Mouse (Mus musculus): ENCODE results near the gene Arpc1b. TPM values are rescaled to one million over a fixed set of nuclear protein-coding genes. Genes with fewer than 3 reads are reported as not detected.
"Not testable (repeated sequence)": the region's sequence is repeated elsewhere in the genome, so short reads cannot be mapped to it uniquely, and the experiment has no call there.

The Arpc1b gene
- total RNA-seq, 1 experiment from 2014 or later: 205 TPM

DNA sequence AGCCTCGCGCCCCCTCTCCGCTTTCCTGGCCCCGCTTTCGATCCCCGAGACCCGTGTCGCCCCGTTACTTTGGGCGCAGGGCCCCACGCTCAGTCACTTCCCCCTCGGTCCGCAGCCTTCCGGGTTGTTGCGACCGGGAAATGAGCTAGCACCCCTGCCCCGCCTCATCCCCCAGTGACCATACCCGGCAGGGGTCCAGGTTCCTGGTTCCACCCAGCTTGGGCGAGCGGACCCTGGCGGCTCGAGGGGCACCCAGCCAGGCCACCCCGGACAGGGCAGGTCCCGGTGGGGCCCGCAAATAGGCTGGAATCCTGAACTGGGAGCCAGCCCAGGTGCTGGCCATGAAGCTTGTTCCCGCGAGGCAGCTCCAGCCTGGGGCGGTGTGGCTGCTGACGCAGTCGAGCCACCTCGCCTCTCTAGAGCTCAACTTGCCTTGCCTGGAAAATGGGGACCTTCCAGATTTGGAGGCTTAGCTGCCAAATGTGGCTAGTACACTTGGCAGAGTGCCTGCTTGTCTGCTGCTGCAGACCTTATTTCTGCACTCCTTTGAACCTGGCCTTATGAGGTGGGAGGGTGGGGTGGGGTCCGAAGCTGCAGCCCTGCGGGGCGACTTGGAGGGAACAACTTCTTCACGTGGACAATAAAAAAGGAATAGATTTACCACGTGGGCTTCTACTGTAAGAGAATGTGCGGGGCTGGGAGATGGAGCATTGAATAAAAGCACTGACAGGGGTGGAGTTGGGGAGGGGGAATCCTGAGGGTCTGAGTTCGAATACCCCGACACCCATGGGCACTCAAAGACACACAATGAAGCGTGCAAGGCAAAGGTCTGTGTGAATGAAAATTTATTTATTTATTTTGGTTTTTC, 825 bp downstream of the Arpc1b start:
- peak; percentile 83 for DNase-seq

GRCm38 (mm10) chr5:145115736-145116135, 1.7 kb downstream of the Arpc1b start:
- no peak for DNase-seq

DNA sequence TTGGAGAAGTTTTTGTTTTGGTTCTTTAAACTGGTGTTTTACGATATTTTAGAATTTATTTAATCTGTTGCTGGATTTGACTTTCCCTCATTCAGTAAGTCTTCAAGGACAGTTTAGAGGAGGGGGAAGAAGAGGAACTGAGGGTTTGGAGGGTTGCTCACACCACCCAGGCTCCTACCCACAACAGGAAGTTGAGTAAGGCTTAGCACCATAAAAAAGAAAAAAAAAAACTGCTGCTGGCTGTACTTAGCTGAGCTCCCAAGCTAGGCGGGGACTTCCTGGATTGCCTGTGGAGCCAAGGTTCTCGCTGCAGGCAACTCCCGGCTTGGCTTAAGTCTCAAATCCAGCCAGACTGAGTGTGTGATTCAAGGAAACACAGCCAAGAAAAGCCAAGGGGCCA, 2.3 kb downstream of the Arpc1b start:
- peak; percentile 83 for DNase-seq

GRCm38 (mm10) chr5:145116916-145117315, 2.9 kb downstream of the Arpc1b start:
- peak; percentile 88 for DNase-seq

DNA sequence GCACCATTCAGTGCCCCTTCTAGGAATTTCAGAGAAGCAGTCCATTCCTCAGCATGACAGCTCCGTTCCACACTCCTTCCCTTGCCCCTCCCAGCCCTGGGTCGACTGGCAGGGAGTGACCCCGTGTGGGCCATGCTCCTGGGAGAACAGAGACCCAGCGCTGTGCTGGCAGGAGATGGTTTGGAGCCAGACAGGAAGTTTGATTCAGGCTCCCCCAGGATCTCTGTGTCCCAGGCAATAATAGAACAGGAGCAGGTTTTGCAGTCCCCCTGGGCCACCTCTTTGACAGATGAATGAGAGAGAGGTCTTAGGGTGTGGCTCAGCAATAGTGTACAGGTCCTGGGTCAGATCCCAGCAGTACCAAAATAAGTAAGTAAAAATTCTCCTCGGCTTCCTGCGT, 4.0 kb downstream of the Arpc1b start:
- peak; percentile 54 for DNase-seq

DNA sequence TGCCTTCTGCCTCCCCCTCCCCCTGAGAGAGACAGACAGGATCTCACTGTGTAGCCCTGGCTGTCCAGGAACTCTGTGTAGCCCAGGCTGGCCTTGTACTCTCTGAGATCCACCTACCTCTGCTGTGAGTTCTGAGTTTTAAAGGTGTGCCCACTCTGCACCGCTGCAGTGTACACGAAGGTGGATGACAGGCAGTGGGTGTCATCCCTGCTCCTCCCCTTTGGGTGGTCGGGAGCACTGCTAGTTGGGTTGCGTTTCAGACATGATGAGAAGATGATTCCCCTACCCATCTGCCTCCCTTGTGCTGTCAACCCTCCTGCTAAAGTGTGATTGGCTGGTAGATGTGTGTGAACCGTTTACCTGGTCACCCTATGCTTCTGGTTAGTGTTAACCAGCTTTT, 4.4 kb downstream of the Arpc1b start:
- DNase-seq: no peak

GRCm38 (mm10) chr5:145119385-145119784, 5.4 kb downstream of the Arpc1b start:
- peak; percentile 52 for DNase-seq

- peak; percentile 36 for DNase-seq
Measured at GRCm38 (mm10) chr5:145120921-145121320, 6.9 kb downstream of the Arpc1b start.

GRCm38 (mm10) chr5:145123396-145123795, 9.4 kb downstream of the Arpc1b start:
- DNase-seq: no peak

DNA sequence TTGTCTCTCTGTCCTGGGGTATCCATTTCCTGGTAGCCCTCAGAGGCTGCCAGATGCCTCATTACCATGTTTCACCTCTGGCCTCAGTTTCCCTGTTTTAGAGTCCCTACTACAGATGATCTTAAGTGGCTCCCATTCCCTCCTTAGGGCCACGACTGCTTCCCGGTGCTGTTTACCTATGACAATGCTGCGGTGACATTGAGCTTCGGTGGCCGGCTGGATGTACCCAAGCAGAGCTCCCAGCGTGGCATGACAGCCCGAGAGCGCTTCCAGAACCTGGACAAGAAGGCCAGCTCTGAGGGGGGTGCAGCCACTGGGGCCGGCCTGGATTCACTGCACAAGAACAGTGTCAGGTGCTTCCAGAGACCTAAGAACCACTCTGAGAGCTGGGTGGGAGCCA, 12.6 kb downstream of the Arpc1b start:
- DNase-seq: no peak

GRCm38 (mm10) chr5:145129124-145129523, 15.1 kb downstream of the Arpc1b start:
- DNase-seq: peak; percentile 73

DNA sequence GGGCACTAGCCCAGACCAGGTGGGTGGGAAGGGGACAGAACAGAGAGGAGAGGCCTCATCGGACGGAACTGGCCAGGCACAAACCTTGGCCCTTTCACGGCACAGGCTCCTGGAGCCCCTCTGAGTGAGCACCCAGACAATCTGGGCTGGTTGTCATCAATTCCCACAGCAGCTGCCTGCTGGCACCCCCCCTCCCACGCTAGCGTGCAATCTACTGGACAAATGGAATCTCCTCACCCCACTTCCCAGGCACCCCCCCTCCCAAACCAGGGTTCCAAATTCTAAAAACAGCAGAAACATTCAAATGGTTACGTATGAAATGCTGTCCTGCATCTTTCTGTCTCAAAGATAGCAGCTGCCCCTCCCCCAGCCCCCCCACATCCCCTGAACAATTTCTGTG, 15.8 kb downstream of the Arpc1b start:
- DNase-seq: not testable (repeated sequence)

DNA sequence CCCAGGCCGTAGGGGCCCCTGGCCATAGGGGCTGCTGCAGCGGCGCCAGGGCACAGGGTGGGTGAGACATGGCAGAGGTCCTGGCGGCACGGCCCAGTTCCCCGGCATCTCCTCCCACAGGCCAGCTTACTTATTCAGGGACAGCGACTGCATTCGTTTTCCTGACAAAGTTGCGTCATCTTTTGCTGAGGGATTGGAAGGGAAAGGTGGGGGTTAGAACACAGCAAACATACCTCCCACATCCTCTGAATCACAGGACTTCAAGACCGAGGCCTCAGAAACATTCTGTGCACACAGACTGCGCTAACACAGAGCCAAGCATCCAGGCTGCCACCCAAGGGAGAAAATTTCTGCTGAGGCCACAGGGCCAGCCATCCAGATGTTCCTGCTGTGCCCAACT, 16.2 kb downstream of the Arpc1b start:
- DNase-seq: peak; percentile 74

DNA sequence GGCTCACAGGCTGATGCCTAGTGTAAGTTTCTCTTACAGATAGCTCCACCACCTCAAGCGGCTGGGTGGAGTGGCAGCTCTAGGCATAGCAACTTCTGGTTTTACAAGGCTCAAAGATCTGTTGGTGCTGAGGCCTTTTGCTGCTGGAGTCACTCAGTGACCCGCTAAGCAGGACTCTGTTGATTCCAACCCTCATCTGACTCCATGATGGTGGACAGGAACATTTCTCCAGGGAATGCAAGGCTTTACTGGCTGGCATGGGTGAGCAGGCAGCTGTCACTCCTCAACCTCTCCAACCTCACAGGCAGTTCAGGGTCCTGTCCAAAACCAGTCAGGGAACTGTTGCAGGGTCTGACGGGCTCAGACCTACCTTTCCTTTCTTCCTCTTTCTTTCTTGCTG, 17.0 kb downstream of the Arpc1b start:
- no peak for DNase-seq

GRCm38 (mm10) chr5:145133275-145133674, 19.3 kb downstream of the Arpc1b start:
- DNase-seq: not testable (repeated sequence)

DNA sequence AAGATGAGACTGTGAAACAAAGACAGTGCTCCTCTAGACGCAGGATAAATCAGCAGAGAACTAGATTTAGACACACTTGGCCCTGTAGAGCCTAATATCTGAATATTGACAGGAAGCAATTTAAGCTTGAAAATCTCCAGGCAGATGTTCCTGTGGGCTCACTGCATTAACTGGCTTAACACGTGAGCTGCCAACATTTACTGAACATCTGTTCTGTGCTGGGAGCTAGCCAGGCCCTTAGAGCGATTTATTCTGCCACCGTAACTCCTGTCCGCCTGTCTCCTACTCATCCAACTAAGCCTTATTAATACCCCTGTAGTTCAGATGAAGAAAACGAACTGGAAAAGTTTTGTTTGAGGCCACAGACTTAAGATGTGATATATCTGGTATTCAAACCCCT, 24.8 kb downstream of the Arpc1b start:
- DNase-seq: no peak

- DNase-seq: peak; percentile 98
Measured at GRCm38 (mm10) chr5:145139571-145140519, 25.8 kb downstream of the Arpc1b start, which contains the start of the genes Pdap1 and Bud31. Pdap1 (minus strand) TSS chr5:145140238. Bud31 (plus strand) TSS chr5:145140362.

GRCm38 (mm10) chr5:145140611-145141010, 26.6 kb downstream of the Arpc1b start:
- peak; percentile 48 for DNase-seq

GRCm38 (mm10) chr5:145147748-145148147, 33.7 kb downstream of the Arpc1b start:
- no peak for DNase-seq

DNA sequence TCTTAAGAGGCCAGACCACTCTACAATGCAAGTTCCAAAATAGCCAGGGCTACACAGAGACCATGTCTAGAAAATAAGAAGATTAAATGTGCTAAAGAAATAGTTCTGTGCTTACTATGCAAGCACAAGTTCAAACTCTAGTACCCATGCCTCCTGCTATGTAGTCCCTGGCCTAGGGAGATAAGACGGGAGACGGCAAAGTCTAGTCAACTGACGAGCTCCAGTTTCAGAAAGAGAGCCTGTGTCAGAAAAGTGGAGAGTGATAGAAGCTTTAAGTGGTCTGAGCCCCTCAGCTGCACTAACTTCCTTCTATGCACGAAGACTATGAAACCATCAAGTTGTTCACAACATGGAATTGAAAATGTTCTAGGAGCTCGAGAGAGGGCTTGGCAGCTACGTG, 35.3 kb downstream of the Arpc1b start:
- no peak for DNase-seq

GRCm38 (mm10) chr5:145152690-145153089, 38.7 kb downstream of the Arpc1b start:
- DNase-seq: no peak

DNA sequence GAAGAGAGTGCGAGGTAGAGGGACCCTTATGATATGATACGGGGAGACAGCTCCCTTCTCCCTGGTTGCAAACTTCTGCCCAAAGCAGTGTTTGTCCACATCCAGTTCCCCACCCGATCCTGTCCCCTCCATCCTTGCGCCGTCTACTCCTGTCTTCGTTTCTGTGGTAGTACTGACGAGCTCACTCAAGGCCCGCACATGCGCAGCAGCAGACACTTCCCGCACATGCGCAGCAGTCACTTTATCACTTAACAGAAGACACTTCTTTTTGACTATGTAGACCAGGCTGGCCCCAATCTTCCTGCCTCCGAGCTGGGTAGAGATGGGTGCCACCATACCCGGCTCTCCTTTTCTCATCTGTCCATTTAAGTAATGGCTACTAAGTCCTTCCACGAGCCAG, 47.3 kb downstream of the Arpc1b start:
- no peak for DNase-seq

GRCm38 (mm10) chr5:145164710-145165109, 50.7 kb downstream of the Arpc1b start:
- peak; percentile 53 for DNase-seq
